Mouse (Mus musculus) hindbrain, embryonic 10.5 days (tissue): Measurements from ENCODE around the gene Bbc3. TPM values are rescaled to one million over a fixed set of nuclear protein-coding genes. Genes with fewer than 3 reads are reported as not detected.
"Not testable (repeated sequence)": the region's sequence is repeated elsewhere in the genome, so short reads cannot be mapped to it uniquely, and the experiment has no call there.

Source experiments
- DNase-seq: peaks from one replicate; pipeline ENCODE4 v3.0.0-alpha.2; 2017; ENCODE audit warnings: low spot score
- H3K27ac ChIP-seq: fragments of 300-500 bp; sonication (generic); 2 replicates; pipeline ENCODE4 v1.5.1; 2016; ENCODE audit warnings: mild to moderate bottlenecking, moderate library complexity
- H3K27me3 ChIP-seq: fragments of 300-500 bp; sonication (generic); 2 replicates; pipeline ENCODE4 v1.6.1; 2016; ENCODE audit warnings: mild to moderate bottlenecking; ENCODE audit not compliant: poor library complexity, insufficient read depth, severe bottlenecking
- H3K36me3 ChIP-seq: fragments of 300-500 bp; sonication (generic); 2 replicates; pipeline ENCODE4 v1.6.1; 2016; ENCODE audit warnings: mild to moderate bottlenecking, moderate library complexity
- H3K4me1 ChIP-seq: fragments of 300-500 bp; sonication (generic); replicated peaks from 2 replicates; pipeline ENCODE4 v1.6.1; 2016; ENCODE audit warnings: mild to moderate bottlenecking
- H3K4me3 ChIP-seq: fragments of 300-500 bp; sonication (generic); 2 replicates; pipeline ENCODE4 v1.5.1; 2016; ENCODE audit warnings: mild to moderate bottlenecking, moderate library complexity
- H3K9me3 ChIP-seq: fragments of 300-500 bp; sonication (generic); 2 replicates; pipeline ENCODE4 v1.6.1; 2016; ENCODE audit warnings: mild to moderate bottlenecking, moderate library complexity
- WGBS: fragments of 180-500 bp; shearing (Covaris S2); methylation state at CpG from one replicate; pipeline ENCODE4 v1.1.7; 2016; 5-methylcytosine and 5-hydroxymethylcytosine counted together
- polyA plus RNA-seq: library from polyadenylated mRNA; unstranded; fragments of >200 nt; fragmentation: Nextera tagmentation; extraction: Ambion mirVana; gene quantifications from 2 replicates; pipeline ENCODE4 v1.2.1, GENCODE M21; 2016

Bbc3 gene
- 17.6 and 19.1 TPM in 2 replicates for polyA plus RNA-seq

DNA sequence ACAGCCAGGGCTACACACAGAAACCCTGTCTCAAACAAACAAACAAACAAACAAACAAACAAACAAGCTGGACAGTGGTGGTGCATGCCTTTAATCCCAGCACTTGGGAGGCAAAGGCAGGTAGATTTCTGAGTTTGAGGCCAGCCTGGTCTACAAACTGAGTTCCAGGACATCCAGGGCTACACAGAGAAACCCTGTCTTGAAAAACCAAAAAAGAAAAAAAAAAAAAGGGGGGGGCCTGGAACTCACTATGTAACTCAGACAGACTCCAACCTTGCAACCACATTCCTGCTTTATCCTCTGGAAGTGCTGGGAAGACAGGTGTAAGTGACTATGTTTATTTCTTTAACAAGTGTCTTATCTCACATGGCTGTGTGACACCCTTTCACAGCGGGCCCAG is at the start of gene Bbc3:
Bbc3 (plus strand) TSS at position 301 of the 400 bp plus-strand sequence.
- Histone ChIP-seq H3K4me1 (peaks cover 48% of the 10 kb centered on the region), H3K4me3 (peak within 1 kb of the TSS; percentile 95), H3K27ac (peak within 1 kb of the TSS; percentile 100)
- not testable (repeated sequence) for DNase-seq, H3K9me3 ChIP-seq, H3K27me3 ChIP-seq, H3K36me3 ChIP-seq
- WGBS, result 64% methylated on average over 1 of the region's 1 CpGs

DNA sequence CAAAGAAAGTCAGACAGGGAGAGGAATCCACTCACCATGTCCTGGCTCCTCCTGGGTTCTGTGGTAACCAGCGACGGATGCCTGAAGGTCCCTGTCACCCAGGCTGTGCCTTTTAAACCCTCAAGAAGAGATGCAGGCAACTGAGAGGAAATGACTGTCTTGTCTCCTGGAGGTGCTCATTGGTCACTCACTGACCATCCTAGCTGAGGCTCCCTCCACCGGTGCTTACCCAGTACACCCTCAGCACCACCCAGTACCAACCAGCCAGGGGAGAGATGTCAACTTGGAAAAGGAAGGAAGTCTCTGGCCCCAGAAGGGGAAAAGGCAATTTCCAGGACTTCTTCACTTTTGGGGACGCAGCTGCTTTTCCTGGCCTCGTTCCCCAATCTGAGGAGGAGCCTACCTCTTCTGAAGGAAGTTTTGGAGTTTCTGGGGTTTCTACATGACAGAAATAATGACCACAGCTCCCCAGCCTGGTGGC is 49.0 kb upstream of the Bbc3 start, which contains the start of gene C5ar1:
C5ar1 (minus strand) TSS at position 431 of the 481 bp plus-strand sequence.
- Histone ChIP-seq H3K27ac (no peak within 1 kb of the TSS), H3K4me3 (no peak within 1 kb of the TSS), H3K27me3 (no peaks in the 10 kb centered on the region), H3K4me1 (no peaks in the 10 kb centered on the region), H3K9me3 (no peaks in the 10 kb centered on the region), H3K36me3 (no peaks in the 10 kb centered on the region)
- 89% methylated on average over 5 of the region's 5 CpGs for WGBS
- no peak for DNase-seq

DNA sequence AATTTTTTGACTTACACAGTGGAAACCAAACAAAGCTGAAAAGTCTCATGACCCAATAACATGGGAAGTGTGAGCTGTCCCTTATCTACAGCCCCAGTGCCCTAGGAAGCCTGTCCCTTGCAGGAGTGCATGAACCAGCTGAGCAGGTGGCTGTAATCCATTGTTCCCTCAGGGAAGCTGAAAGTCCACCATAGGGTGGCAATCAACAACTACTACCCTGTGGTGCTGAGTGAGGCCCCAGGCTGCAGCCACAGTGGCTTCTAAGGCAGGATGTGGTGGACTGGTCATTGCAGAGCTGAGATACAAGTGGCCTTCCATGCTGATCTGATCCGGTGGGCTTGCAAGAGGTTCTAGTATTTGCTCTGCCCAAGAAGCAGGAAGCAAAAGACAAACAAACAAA is 47.1 kb upstream of the Bbc3 start:
- Histone ChIP-seq H3K4me3 (no peak overlapping the region), H3K36me3 (no peaks in the 10 kb centered on the region), H3K27me3 (no peaks in the 10 kb centered on the region), H3K9me3 (peaks cover 9% of the 10 kb centered on the region), H3K4me1 (no peaks in the 10 kb centered on the region), H3K27ac (no peak overlapping the region)
- no peak for DNase-seq
- whole genome bisulfite sequencing, result 79% methylated on average over 1 of the region's 1 CpGs

DNA sequence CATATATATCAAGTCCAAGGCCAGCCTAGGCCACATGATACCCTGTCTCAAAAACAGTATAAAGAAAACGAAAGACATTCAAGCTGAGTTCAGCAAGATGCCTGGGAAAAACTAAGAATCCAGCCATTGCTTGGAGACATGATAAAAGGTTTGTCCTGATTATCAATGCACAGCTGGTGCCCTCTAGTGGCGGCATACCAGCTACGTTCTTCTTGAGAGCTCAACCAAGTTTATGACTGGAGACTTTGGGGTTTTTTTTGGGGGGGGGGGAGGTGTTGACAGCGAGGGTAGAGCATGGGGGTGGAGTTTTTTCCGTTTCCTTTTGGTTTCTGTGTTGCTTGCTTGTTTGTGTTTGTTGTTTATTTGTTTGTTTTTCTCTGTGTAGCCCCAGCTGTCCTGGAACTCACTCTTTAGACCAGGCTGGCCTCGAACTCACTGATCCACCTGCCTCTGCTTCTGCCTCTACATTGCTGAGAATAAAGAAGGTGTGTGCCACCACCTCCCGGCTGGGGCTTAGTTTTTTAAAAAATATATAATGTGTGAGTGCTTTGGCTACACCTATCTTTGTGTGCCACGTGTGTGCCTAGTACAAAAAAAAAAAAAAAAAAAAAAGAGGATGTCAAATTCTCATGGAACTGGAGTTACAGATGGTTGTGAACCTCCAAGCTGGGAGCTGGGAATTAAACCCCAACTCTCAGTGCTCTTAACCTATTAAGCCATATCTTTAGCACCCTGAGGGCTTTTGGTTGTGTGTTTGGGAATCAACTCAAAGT is 45.0 kb upstream of the Bbc3 start:
- DNase-seq, result peak; percentile 74
- Histone ChIP-seq H3K4me3 (no peak overlapping the region), H3K9me3 (peaks cover 9% of the 10 kb centered on the region), H3K36me3 (no peaks in the 10 kb centered on the region), H3K27me3 (no peaks in the 10 kb centered on the region), H3K27ac (no peak overlapping the region), H3K4me1 (no peaks in the 10 kb centered on the region)
- 30% methylated on average over 8 of the region's 8 CpGs for WGBS

DNA sequence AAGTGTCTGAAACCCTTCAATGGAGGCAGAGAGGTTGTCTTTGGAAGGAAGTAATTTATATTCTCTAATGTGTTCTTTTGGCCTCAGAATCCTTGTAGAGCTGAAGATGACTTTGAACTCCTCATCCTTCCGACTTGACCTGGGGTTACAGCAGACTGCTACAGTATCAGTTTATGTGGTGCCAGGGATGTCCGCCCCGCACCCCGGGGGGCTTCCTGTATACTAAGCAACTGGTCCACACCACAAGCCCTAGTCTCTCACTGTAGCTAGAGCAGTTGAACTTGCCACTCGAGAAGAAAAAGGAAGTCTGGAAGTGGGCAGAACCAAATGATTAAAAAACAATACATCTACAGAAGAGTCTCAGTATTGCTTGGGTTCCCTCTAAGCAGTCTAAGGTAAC is 44.4 kb upstream of the Bbc3 start:
- no peak for DNase-seq
- peaks cover 9% of the 10 kb centered on the region for H3K9me3 ChIP-seq
- no peak overlapping the region for H3K27ac ChIP-seq
- peaks cover 5% of the 10 kb centered on the region; the same call in 1 of the 2 replicates for H3K27me3 ChIP-seq
- 85% methylated on average over 5 of the region's 5 CpGs for WGBS
- H3K4me1 ChIP-seq, result no peaks in the 10 kb centered on the region
- H3K36me3 ChIP-seq, result no peaks in the 10 kb centered on the region
- no peak overlapping the region for H3K4me3 ChIP-seq

DNA sequence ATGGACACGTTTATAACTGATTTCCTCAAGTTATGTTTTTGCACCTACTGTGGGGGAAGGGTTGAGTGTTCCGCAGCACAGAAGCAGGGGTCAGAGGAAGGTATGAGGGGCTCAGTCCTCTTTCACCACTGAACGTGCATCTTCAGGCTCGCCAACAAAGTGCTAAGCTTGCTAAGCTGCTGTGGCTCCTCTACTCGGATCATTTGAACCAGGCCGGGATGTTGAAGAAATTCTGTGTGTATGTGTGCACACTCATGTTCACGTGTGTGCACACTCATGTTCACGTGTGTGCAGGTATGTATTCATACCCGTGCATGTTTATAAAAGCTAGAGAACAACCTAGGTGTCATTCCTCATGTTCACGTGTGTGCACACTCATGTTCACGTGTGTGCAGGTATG is 42.3 kb upstream of the Bbc3 start:
- no peak overlapping the region for H3K27ac ChIP-seq
- H3K4me3 ChIP-seq, result no peak overlapping the region
- H3K4me1 ChIP-seq, result no peaks in the 10 kb centered on the region
- WGBS, result 88% methylated on average over 11 of the region's 11 CpGs
- peaks cover 9% of the 10 kb centered on the region for H3K9me3 ChIP-seq
- no peaks in the 10 kb centered on the region for H3K36me3 ChIP-seq
- H3K27me3 ChIP-seq, result peaks cover 16% of the 10 kb centered on the region
- DNase-seq, result no peak

DNA sequence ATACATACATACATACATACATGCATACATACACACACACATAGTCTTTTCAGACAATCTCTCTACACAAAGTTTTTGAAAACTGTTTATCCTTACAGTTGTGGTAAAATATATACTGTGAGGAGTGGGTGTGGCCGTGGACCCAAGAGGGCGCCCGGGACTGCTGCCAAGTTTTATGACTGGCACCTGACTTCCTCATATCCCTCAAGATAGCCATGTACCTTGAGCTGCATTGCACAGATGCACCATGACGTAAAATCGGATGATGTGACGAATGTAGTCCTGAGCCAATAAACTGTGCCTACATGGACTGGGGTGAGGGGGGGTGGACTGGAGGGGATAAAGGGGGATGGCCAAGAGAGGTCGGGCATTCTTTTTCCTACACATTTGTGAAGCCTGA is 41.6 kb upstream of the Bbc3 start:
- not testable (repeated sequence) for H3K4me3 ChIP-seq, DNase-seq, H3K36me3 ChIP-seq, H3K9me3 ChIP-seq, H3K4me1 ChIP-seq, H3K27ac ChIP-seq
- peaks cover 19% of the 10 kb centered on the region for H3K27me3 ChIP-seq
- 95% methylated on average over 7 of the region's 7 CpGs for WGBS

DNA sequence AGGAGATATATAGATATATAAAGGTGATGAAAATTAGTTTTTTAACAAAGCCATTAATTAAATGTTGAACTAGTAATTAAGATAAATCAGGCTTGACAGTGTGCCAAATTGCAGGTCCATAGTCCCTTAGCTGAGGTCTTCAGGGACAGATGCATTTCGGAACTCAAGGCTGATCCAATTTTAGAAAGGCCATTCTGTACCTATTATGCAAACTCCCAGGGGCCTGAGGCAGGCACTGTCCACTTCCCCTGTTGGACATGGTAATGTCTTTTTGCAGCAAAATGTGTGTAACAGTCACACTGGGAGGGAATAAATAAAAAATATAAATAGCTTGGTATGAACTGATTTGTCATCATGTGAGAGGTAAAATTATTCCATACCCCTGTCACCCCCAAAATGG is 37.1 kb upstream of the Bbc3 start:
- H3K27ac ChIP-seq, result no peak overlapping the region
- no peak for DNase-seq
- no peaks in the 10 kb centered on the region for H3K9me3 ChIP-seq
- WGBS, result 68% methylated on average over 1 of the region's 1 CpGs
- H3K4me3 ChIP-seq, result no peak overlapping the region
- H3K36me3 ChIP-seq, result peaks cover 13% of the 10 kb centered on the region
- H3K27me3 ChIP-seq, result peaks cover 28% of the 10 kb centered on the region
- peaks cover 35% of the 10 kb centered on the region for H3K4me1 ChIP-seq

DNA sequence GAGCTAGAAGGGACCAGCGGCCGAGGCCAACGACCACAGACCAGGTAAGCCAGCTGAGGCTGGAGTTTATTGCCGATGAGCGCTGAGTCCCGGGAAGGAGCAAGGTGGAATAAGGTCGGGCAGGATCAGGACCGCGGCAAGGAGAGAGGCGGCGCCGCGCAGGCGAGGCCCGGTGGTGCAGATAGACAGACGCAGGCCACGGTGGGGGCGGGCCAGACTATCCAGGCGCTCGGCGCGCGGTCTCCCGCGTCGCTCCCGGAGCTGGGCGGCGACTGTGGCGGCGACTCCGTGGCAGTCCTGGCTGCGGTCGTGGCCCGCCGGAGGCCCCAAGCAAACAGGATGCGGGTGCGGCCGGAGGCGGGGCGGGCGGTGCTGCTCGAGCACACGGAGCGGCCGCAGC is 35.5 kb upstream of the Bbc3 start:
- H3K4me1 ChIP-seq, result peaks cover 38% of the 10 kb centered on the region
- under 1% methylated on average over 46 of the region's 46 CpGs for WGBS
- peak overlapping the region; percentile 88 for H3K27ac ChIP-seq
- peaks cover 28% of the 10 kb centered on the region for H3K36me3 ChIP-seq
- no peaks in the 10 kb centered on the region for H3K9me3 ChIP-seq
- H3K4me3 ChIP-seq, result peak overlapping the region; percentile 64
- peak; percentile 67 for DNase-seq
- H3K27me3 ChIP-seq, result peaks cover 28% of the 10 kb centered on the region

DNA sequence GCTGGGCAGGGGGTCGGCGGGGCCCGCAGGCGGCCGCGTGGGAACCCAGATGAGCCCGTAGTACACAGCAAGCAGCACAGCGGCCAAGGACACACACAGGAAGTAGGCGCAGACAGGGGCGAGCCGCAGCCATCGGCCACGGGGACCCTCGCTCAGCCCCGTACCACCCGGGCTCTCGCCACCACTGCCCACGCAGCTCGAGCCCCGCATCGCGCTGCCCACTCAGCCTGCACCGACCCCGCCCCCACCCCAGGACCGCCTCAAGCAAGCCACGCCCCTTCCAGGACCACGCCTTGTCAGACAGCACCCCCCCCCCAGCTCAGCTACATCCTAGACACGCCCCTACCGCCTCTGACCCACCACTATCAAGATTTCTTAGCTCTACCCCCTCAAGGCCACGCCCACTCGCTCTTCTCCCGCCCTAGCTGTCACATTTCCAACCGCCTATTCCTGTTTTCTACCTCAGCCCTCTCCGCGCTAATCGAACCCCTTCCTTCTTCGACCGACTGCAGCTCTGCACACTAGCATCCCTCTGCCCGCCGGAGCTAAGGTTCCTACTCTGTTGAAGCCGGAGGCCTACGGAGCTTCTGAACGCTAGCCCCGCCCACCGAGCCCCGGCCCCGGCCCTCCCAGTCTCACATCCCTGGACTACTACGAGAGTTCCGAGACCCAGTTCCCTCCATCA is 35.0 kb upstream of the Bbc3 start, which contains the start of gene Inafm1:
Inafm1 (minus strand) TSS at position 537 of the 685 bp plus-strand sequence.
- DNase-seq, result peak; percentile 93
- peak within 1 kb of the TSS; percentile 64 for H3K4me3 ChIP-seq
- under 1% methylated on average over 49 of the region's 49 CpGs for WGBS
- no peaks in the 10 kb centered on the region for H3K9me3 ChIP-seq
- H3K4me1 ChIP-seq, result peaks cover 38% of the 10 kb centered on the region
- peak within 1 kb of the TSS; percentile 88 for H3K27ac ChIP-seq
- peaks cover 34% of the 10 kb centered on the region for H3K36me3 ChIP-seq
- H3K27me3 ChIP-seq, result peaks cover 28% of the 10 kb centered on the region

DNA sequence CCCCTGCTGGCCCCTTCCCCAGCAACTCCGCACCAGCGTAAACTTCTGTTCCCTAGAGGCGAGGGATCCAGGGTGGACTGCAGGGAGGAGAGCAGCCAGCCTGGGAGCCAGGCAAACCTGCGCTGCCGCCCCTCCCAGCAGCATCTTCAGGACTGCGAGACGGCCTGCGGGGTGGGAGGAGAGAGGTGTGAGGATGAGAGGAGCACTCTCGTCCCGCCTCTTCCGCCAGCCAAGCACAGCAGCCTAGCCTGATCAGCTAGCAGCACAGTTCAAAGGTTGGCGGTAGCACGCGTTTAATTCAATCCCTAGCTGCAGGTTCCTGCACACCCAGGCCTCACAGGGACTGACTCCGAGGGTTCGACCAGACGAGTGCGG is 34.4 kb upstream of the Bbc3 start:
- peak overlapping the region; percentile 64 for H3K4me3 ChIP-seq
- DNase-seq, result peak; percentile 85
- no peaks in the 10 kb centered on the region for H3K9me3 ChIP-seq
- WGBS, result 0% methylated on average over 18 of the region's 18 CpGs
- H3K27me3 ChIP-seq, result peaks cover 23% of the 10 kb centered on the region
- peaks cover 39% of the 10 kb centered on the region for H3K36me3 ChIP-seq
- H3K4me1 ChIP-seq, result peaks cover 38% of the 10 kb centered on the region
- H3K27ac ChIP-seq, result peak overlapping the region; percentile 88

DNA sequence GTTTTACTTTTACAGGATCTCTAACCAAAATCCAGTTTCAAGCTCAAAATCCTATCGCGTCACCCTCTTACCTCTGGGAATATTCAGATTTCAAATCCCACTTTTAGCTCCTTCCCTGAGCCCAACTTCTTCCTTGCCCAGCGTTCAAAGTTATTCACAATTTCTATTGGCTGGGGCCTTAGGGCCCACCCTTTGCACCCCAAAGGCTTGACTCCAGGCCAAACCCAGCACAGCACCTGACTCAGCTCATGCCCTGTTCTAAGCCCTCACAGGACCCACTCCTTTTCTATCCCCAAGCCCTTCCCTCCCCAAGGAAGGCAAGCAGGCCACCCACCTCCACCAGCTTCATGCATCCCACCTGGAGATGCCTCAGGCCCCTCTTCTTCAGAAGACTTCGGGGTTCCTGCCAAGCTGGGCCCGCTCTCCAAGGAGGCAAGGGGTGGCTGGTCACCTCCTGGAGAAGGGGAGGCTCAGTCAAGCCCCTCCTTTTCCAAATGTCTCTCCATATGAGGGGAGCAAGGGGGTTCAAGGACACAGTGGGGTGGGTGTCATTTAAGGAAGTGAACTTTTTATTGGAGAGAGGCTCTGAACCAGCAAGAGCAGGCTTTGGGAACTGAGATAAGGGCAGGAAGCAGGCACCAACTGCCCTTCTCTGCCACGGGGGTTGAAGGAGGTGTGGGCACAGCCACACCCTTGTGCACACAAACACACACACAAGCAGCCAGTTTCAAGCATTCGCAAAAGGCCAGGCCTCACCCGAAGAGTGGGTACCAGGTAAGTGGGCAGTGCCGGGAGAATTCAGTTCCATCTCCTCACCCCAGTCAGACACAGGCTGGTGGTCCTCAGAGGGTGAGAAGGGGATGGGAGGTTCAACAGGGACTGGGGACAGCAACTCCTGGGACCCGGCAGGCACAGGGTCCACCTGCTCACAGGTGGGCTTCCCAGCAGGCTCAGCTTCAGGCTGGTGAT is 33.0 kb upstream of the Bbc3 start:
- H3K36me3 ChIP-seq, result peaks cover 51% of the 10 kb centered on the region
- H3K4me3 ChIP-seq, result no peak overlapping the region
- 89% methylated on average over 10 of the region's 10 CpGs for WGBS
- peaks cover 38% of the 10 kb centered on the region for H3K4me1 ChIP-seq
- peaks cover 19% of the 10 kb centered on the region for H3K27me3 ChIP-seq
- H3K9me3 ChIP-seq, result no peaks in the 10 kb centered on the region
- no peak for DNase-seq
- H3K27ac ChIP-seq, result no peak overlapping the region
